Mouse (Mus musculus): ENCODE measurements around the gene Nog.

DNA sequence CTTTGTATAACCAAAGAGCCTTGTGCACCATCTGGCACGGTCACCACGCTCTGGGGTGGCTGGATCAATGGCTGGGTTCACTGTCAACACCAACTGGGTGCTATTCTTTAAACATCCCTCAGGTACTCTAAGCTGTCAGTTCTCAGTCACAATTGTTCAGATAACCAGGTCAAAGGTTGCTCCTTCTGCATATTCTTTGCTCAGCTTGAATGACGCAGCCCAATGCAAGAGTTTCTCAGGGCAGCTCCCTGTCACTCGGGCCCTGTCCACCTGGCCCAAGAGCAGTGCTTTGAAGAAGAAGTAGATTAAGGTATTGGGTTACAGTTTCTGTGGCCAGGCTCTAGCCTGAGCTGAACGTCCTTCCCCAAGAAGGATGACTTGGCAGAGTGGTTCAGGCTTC lies 12.2 kb upstream of the Nog start:
- TF ChIP-seq CTCF (IDR thresholded peaks at IDR 0.05; ENCODE audit: low read depth) (no peak), EP300 (optimal IDR thresholded peaks at IDR 0.05) (no peak)
